Mouse (Mus musculus) E14TG2a.4 (cell line): ENCODE data around the gene Cxadr.

Source experiments
- CTCF ChIP-seq: conservative IDR thresholded peaks from 2 replicates; pipeline ENCODE4 v1.5.1; 2014; ENCODE audit warnings: low read length
- NANOG ChIP-seq: IDR thresholded peaks from 2 replicates; pipeline ENCODE4 v1.6.1; 2014; ENCODE audit warnings: borderline replicate concordance, low read length, mixed read lengths
- POU5F1 ChIP-seq: IDR thresholded peaks from 2 replicates; pipeline ENCODE4 v1.6.1; 2014; ENCODE audit warnings: low read length, borderline replicate concordance

- no peak for TF ChIP-seq CTCF
- no peak for TF ChIP-seq NANOG
- no peak for TF ChIP-seq POU5F1
Measured at GRCm38 (mm10) chr16:78296114-78296513, 5.2 kb upstream of the Cxadr start.
